8 mouse cellular contexts compared by ENCODE assay signal in the genomic region with DNA sequence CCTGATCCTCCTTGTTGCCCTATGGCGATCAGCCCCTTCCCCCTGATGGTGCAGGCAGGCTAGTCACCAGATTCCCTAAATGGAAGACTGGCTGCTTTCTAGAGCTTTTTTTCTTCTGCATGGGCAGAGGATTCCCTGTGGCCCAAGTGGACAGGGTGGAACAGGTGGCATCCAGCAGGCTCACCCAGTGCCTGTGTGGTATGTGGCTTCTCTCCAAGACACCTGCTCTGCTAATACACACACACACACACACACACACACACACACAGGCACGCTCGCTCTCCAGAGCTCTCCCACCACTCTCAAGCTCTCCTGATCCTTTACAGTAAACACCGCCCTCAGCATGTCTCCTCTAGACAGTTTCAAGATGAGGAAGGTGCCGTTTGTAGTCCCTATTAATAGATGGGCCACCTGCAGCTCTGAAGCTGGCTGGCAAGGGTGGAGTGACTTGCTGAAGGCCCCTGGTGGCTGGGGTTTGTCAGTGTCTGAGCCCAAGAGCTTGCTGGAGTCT.
DNase-seq lines count a peak whose midpoint lies in the region; ATAC-seq lines count a peak whose summit lies in the region.

No protein-coding gene starts in this region.

- H3K27ac ChIP-seq in hindbrain, embryonic 15.5 days (replicated peaks), result no peak overlapping the region
- no peak overlapping the region for H3K27ac ChIP-seq in hindbrain, embryonic 12.5 days
- H3K27ac ChIP-seq in limb, embryonic 10.5 days, result peak overlapping the region; percentile 31; the same call in 1 of the 2 replicates

- H3K27me3 ChIP-seq in hindbrain, embryonic 15.5 days, result no peaks in the 10 kb centered on the region; the same call in 1 of the 2 replicates
- H3K27me3 ChIP-seq in hindbrain, embryonic 12.5 days, result peaks cover 18% of the 10 kb centered on the region; the same call in 1 of the 2 replicates
- peaks cover 36% of the 10 kb centered on the region for H3K27me3 ChIP-seq in limb, embryonic 10.5 days (ENCODE audit: low read depth, poor library complexity, severe bottlenecking)

- 0 out of 2 replicates have a peak, but pooled peaks have one; percentile 29 for ATAC-seq in hindbrain, embryonic 15.5 days (ENCODE audit: low FRiP score, low read depth)
- no peak for ATAC-seq in hindbrain, embryonic 12.5 days (ENCODE audit: low FRiP score)
- ATAC-seq in neutrophil, adult 5-6 weeks (ENCODE audit: extremely low read depth, insufficient number of reproducible peaks, low FRiP score, poor library complexity, severe bottlenecking), result peak; percentile 81

- H3K9ac ChIP-seq in hindbrain, embryonic 15.5 days, result no peak overlapping the region
- H3K9ac ChIP-seq in hindbrain, embryonic 12.5 days, result no peak overlapping the region

- H3K36me3 ChIP-seq in hindbrain, embryonic 15.5 days, result no peaks in the 10 kb centered on the region
- no peaks in the 10 kb centered on the region for H3K36me3 ChIP-seq in hindbrain, embryonic 12.5 days
- H3K36me3 ChIP-seq in limb, embryonic 10.5 days, result no peaks in the 10 kb centered on the region

- WGBS in hindbrain, embryonic 15.5 days, result 56% methylated on average over 5 of the region's 5 CpGs
- WGBS in hindbrain, embryonic 12.5 days, result 61% methylated on average over 5 of the region's 5 CpGs
- 69% methylated on average over 5 of the region's 5 CpGs for WGBS in limb, embryonic 10.5 days

- H3K9me3 ChIP-seq in hindbrain, embryonic 15.5 days, result no peaks in the 10 kb centered on the region
- no peaks in the 10 kb centered on the region for H3K9me3 ChIP-seq in hindbrain, embryonic 12.5 days (replicated peaks)
- no peaks in the 10 kb centered on the region for H3K9me3 ChIP-seq in limb, embryonic 10.5 days (replicated peaks)

- H3K4me2 ChIP-seq in hindbrain, embryonic 15.5 days, result no peak overlapping the region
- no peak overlapping the region for H3K4me2 ChIP-seq in hindbrain, embryonic 12.5 days (replicated peaks)

- no peak overlapping the region for H3K4me3 ChIP-seq in hindbrain, embryonic 15.5 days
- no peak overlapping the region for H3K4me3 ChIP-seq in hindbrain, embryonic 12.5 days
- no peak overlapping the region for H3K4me3 ChIP-seq in limb, embryonic 10.5 days

- peaks cover 11% of the 10 kb centered on the region; the same call in 1 of the 2 replicates for H3K4me1 ChIP-seq in hindbrain, embryonic 15.5 days (replicated peaks)
- H3K4me1 ChIP-seq in hindbrain, embryonic 12.5 days, result peaks cover 31% of the 10 kb centered on the region
- peaks cover 38% of the 10 kb centered on the region for H3K4me1 ChIP-seq in limb, embryonic 10.5 days

- peak; percentile 52 to 54 for DNase-seq in cerebellum, postnatal 14 days
- DNase-seq in limb, embryonic 10.5 days (ENCODE audit: low spot score), result no peak
- DNase-seq in left cerebral cortex, adult 18-20 months (ENCODE audit: low spot score in 2 of 2), result no peak
- DNase-seq in layer of hippocampus, adult 11-12 months (ENCODE audit: low spot score), result no peak
- DNase-seq in testis, postnatal 10 days (ENCODE audit: low spot score), result no peak

Comparison
In these comparisons a context has a peak if more than half of its experiments do, and no peak if none do; other contexts are left out.
1. DNase-seq: peak in cerebellum, postnatal 14 days (2 of 2); none in limb, embryonic 10.5 days (single experiment), left cerebral cortex, adult 18-20 months (0 of 2), layer of hippocampus, adult 11-12 months (single experiment) and testis, postnatal 10 days (single experiment).